Mouse (Mus musculus): ENCODE measurements around the gene Greb1. TPM values are rescaled to one million over a fixed set of nuclear protein-coding genes. Genes with fewer than 3 reads are reported as not detected.

Gene Greb1
- polyA plus RNA-seq, 1 experiment from 2014 or later, result 0.24 TPM

DNA sequence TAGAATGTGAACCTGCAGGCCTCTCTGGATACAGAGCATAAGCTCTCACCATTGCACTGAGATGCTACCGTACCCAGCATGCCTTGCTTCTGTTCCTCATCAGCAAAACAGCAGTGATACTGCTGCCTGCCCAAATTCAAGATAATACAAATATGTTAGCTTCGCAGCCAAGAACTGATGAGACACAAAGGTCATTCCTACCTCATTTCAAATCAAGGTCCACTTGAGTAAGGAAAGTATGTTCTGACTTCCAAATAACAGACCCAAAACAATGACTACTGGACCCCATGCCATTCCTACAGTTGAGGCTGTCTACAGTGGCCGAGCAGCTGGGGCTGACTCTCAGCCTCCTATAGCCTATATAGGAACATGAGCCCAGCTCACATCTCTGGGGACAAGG, 66.0 kb downstream of the Greb1 start:
- no peak for TF ChIP-seq EP300 (optimal IDR thresholded peaks at IDR 0.05)
- no peak for TF ChIP-seq CTCF (IDR thresholded peaks at IDR 0.05; ENCODE audit: low read depth)
- no peaks in the 10 kb centered on the region for H3K4me1 ChIP-seq (replicated peaks; ENCODE audit: control insufficient read depth, insufficient read depth)
- no peaks in the 10 kb centered on the region for H3K36me3 ChIP-seq (ENCODE audit: control insufficient read depth, insufficient read depth, low read length)
- H3K4me3 ChIP-seq (ENCODE audit: low read depth, low read length), result no peak overlapping the region
- DNase-seq (ENCODE audit: low spot score) (no peak), ATAC-seq (ENCODE audit: low FRiP score, low TSS enrichment) (no peak)
- H3K9me3 ChIP-seq (ENCODE audit: control insufficient read depth, low read length), result no peaks in the 10 kb centered on the region
- H3K4me2 ChIP-seq (replicated peaks; ENCODE audit: low read depth), result no peak overlapping the region
- no peaks in the 10 kb centered on the region for H3K27me3 ChIP-seq (ENCODE audit: control insufficient read depth, insufficient read depth, low read length)
- no peak overlapping the region for H3K9ac ChIP-seq (ENCODE audit: low read length)
- H3K27ac ChIP-seq (replicated peaks), result no peak overlapping the region
- 91% methylated on average over 3 of the region's 3 CpGs for WGBS

DNA sequence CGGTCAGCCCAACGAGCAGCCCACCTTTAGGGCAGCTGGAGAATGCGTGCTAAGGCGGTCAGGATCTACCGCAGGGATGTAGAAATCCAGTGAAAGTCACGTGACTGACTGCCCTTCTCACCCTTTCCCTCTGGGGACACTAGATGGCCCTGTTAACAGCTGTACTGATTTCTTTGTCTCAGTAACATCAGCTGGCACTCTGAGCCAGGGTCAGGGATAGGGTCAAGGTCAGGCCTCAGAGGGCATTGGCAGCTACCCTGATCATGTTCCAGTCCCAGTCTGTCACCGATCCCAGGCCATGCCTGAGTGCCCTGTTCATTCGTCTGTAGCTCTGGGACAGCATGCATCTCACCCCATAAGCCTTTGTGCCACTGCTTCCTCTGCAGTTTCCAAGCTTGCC, 66.7 kb downstream of the Greb1 start:
- Histone ChIP-seq H3K27me3 (ENCODE audit: control insufficient read depth, insufficient read depth, low read length) (no peaks in the 10 kb centered on the region), H3K27ac (replicated peaks) (no peak overlapping the region), H3K4me3 (ENCODE audit: low read depth, low read length) (no peak overlapping the region), H3K36me3 (ENCODE audit: control insufficient read depth, insufficient read depth, low read length) (no peaks in the 10 kb centered on the region), H3K9ac (ENCODE audit: low read length) (no peak overlapping the region), H3K4me2 (replicated peaks; ENCODE audit: low read depth) (no peak overlapping the region), H3K4me1 (replicated peaks; ENCODE audit: control insufficient read depth, insufficient read depth) (no peaks in the 10 kb centered on the region), H3K9me3 (ENCODE audit: control insufficient read depth, low read length) (no peaks in the 10 kb centered on the region)
- 76% methylated on average over 8 of the region's 8 CpGs for WGBS
- ATAC-seq (ENCODE audit: low FRiP score, low TSS enrichment) (no peak), DNase-seq (ENCODE audit: low spot score) (no peak)
- TF ChIP-seq EP300 (optimal IDR thresholded peaks at IDR 0.05) (no peak), CTCF (IDR thresholded peaks at IDR 0.05; ENCODE audit: low read depth) (no peak)

DNA sequence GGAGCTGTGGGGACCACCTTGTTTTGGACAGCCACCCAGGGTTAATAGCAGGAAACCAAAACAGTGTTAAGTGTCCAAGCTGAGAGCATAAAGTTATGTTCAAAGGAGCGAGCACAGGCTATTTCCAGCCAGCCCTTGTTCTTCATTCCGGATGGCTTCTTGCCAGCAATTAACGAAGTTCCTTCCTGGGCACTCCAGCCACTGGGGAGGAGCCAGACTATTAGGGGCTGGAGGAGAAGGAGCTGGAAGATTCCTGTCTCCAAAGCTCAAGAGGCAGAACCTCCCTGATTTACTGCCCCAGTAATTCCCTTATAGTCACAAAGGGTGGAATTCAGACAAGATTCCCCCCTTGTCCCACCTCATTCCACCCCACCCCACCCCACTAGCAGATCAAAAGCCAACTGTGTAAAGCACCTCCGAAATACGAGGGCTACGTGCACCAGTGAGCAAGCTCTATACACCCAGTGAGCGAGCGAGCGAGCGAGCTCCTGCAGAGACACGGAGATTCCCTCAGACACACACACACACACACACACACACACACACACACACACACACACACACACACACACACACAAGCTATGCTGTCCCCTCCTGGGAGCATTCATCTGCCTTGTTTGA, 69.5 kb downstream of the Greb1 start:
- ATAC-seq (ENCODE audit: low FRiP score, low TSS enrichment), result no peak
- WGBS, result 45% methylated on average over 11 of the region's 11 CpGs
- Histone ChIP-seq H3K36me3 (ENCODE audit: control insufficient read depth, insufficient read depth, low read length) (no peaks in the 10 kb centered on the region), H3K9ac (ENCODE audit: low read length) (no peak overlapping the region), H3K4me1 (replicated peaks; ENCODE audit: control insufficient read depth, insufficient read depth) (no peaks in the 10 kb centered on the region), H3K27ac (replicated peaks) (no peak overlapping the region), H3K9me3 (ENCODE audit: control insufficient read depth, low read length) (no peaks in the 10 kb centered on the region), H3K4me2 (replicated peaks; ENCODE audit: low read depth) (no peak overlapping the region), H3K4me3 (ENCODE audit: low read depth, low read length) (no peak overlapping the region), H3K27me3 (ENCODE audit: control insufficient read depth, insufficient read depth, low read length) (no peaks in the 10 kb centered on the region)
- TF ChIP-seq EP300 (optimal IDR thresholded peaks at IDR 0.05) (no peak), CTCF (IDR thresholded peaks at IDR 0.05; ENCODE audit: low read depth) (no peak)
- no peak for DNase-seq (ENCODE audit: low spot score)

DNA sequence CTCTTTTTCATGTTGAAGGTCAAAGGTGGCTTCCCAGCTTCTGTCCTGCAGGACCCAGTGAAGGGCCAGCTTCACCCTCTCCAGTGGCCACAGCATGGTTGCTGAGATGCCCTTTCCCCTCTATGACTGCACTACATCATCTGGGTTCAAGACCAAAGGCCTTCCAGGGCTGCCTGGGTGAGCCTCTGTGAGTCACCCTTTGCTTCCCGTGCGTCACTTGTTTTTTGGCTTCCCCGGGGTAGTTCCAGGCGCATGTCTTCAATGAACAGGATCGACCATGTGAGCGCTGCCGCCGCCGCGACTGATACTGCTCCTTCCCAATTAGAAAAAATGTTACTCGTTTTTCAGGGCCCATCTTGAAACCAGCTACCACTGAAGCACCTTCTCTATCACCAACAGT, 70.5 kb downstream of the Greb1 start:
- ATAC-seq (ENCODE audit: low FRiP score, low TSS enrichment) (no peak), DNase-seq (ENCODE audit: low spot score) (no peak)
- H3K9ac ChIP-seq (ENCODE audit: low read length), result no peak overlapping the region
- no peak overlapping the region for H3K4me2 ChIP-seq (replicated peaks; ENCODE audit: low read depth)
- 91% methylated on average over 11 of the region's 11 CpGs for WGBS
- H3K9me3 ChIP-seq (ENCODE audit: control insufficient read depth, low read length), result no peaks in the 10 kb centered on the region
- no peak overlapping the region for H3K4me3 ChIP-seq (ENCODE audit: low read depth, low read length)
- H3K4me1 ChIP-seq (replicated peaks; ENCODE audit: control insufficient read depth, insufficient read depth), result no peaks in the 10 kb centered on the region
- H3K36me3 ChIP-seq (ENCODE audit: control insufficient read depth, insufficient read depth, low read length), result no peaks in the 10 kb centered on the region
- TF ChIP-seq CTCF (IDR thresholded peaks at IDR 0.05; ENCODE audit: low read depth) (no peak), EP300 (optimal IDR thresholded peaks at IDR 0.05) (no peak)
- H3K27ac ChIP-seq (replicated peaks), result no peak overlapping the region
- H3K27me3 ChIP-seq (ENCODE audit: control insufficient read depth, insufficient read depth, low read length), result no peaks in the 10 kb centered on the region

DNA sequence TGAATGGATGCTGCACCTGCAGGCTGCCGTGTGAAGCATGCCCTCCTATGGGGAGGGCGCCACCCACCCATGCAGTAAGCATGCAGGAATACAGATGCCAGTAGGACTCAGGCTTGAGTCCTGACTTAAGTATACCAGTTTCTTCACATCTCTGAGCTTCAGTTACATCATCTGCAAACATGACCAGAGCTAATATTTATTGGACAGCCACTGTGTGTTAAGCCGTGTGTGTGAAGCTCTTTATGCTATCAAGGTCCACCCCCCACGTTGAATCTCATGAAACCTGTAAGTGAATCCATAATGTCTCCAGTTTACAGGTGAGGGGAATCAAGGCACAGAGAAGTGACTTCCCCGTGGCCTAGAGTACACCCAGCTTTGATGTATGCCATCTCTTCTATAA, 72.5 kb downstream of the Greb1 start:
- DNase-seq (ENCODE audit: low spot score) (no peak), ATAC-seq (ENCODE audit: low FRiP score, low TSS enrichment) (no peak)
- no peak for TF ChIP-seq EP300 (optimal IDR thresholded peaks at IDR 0.05)
- TF ChIP-seq CTCF (IDR thresholded peaks at IDR 0.05; ENCODE audit: low read depth), result no peak
- no peak overlapping the region for H3K4me2 ChIP-seq (replicated peaks; ENCODE audit: low read depth)
- no peaks in the 10 kb centered on the region for H3K36me3 ChIP-seq (ENCODE audit: control insufficient read depth, insufficient read depth, low read length)
- 71% methylated on average over 5 of the region's 5 CpGs for WGBS
- H3K4me3 ChIP-seq (ENCODE audit: low read depth, low read length), result no peak overlapping the region
- no peaks in the 10 kb centered on the region for H3K9me3 ChIP-seq (ENCODE audit: control insufficient read depth, low read length)
- no peaks in the 10 kb centered on the region for H3K27me3 ChIP-seq (ENCODE audit: control insufficient read depth, insufficient read depth, low read length)
- no peaks in the 10 kb centered on the region for H3K4me1 ChIP-seq (replicated peaks; ENCODE audit: control insufficient read depth, insufficient read depth)
- no peak overlapping the region for H3K27ac ChIP-seq (replicated peaks)
- H3K9ac ChIP-seq (ENCODE audit: low read length), result no peak overlapping the region

DNA sequence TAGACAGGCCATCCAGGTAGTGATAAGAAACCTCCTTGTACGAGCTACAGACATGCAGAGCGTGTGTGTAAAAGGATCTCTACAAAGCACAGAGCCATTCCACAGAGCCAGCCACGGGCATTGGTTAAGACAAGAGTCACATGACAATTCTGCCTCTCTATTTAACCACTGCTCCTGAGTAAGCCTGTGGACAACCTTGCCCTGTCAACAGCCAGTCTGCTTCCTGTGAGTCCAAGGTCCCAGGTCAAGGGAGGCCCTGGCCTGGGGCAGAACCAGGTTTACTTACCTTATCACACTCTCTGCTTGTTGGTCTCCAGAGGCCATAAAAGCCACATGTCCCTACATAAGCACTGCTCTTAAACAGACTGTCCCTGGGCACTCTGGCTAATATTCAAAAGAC, 74.5 kb downstream of the Greb1 start:
- H3K4me3 ChIP-seq (ENCODE audit: low read depth, low read length), result no peak overlapping the region
- ATAC-seq (ENCODE audit: low FRiP score, low TSS enrichment), result peak; percentile 98
- no peak overlapping the region for H3K27ac ChIP-seq (replicated peaks)
- DNase-seq (ENCODE audit: low spot score), result peak; percentile 71
- H3K9me3 ChIP-seq (ENCODE audit: control insufficient read depth, low read length), result no peaks in the 10 kb centered on the region
- H3K4me1 ChIP-seq (replicated peaks; ENCODE audit: control insufficient read depth, insufficient read depth), result no peaks in the 10 kb centered on the region
- H3K4me2 ChIP-seq (replicated peaks; ENCODE audit: low read depth), result no peak overlapping the region
- 54% methylated on average over 3 of the region's 3 CpGs for WGBS
- no peaks in the 10 kb centered on the region for H3K27me3 ChIP-seq (ENCODE audit: control insufficient read depth, insufficient read depth, low read length)
- H3K36me3 ChIP-seq (ENCODE audit: control insufficient read depth, insufficient read depth, low read length), result no peaks in the 10 kb centered on the region
- TF ChIP-seq EP300 (optimal IDR thresholded peaks at IDR 0.05), result no peak
- no peak for TF ChIP-seq CTCF (IDR thresholded peaks at IDR 0.05; ENCODE audit: low read depth)
- H3K9ac ChIP-seq (ENCODE audit: low read length), result no peak overlapping the region

Data from stomach, postnatal 0 days (tissue).